Mouse (Mus musculus) adrenal gland, postnatal 25 days (tissue): ENCODE data around the gene Nfkbib. TPM values are rescaled to one million over a fixed set of nuclear protein-coding genes. Genes with fewer than 3 reads are reported as not detected.

ENCODE experiments used
- DNase-seq: peaks from one replicate; pipeline ENCODE4 v3.0.0; 2021; ENCODE audit warnings: mixed read lengths
- long read RNA-seq: library from polyadenylated mRNA; stranded (forward); transcript quantifications from one replicate; pipeline ENCODE4 v2.0.0, GENCODE M21; 2021
- total RNA-seq: library from RNA; stranded (reverse); gene quantifications from 2 replicates; pipeline ENCODE4 v1.2.3, GENCODE M21; 2021

Nfkbib gene
- 36.8 and 42.6 TPM in 2 replicates for total RNA-seq
- long read RNA-seq, transcript Nfkbib-202 (6 exons, 1,243 nt) = major isoform, 43 of 55 reads
- long read RNA-seq, partial matches to known transcripts = 11 of 55 reads
- long read RNA-seq, other reads (novel, unspliced or antisense) = 1 of 55 reads

GRCm38 (mm10) chr7:28767462-28767965, at the start of gene Nfkbib:
Nfkbib (minus strand) TSS chr7:28767512.
- no peak for DNase-seq

DNA sequence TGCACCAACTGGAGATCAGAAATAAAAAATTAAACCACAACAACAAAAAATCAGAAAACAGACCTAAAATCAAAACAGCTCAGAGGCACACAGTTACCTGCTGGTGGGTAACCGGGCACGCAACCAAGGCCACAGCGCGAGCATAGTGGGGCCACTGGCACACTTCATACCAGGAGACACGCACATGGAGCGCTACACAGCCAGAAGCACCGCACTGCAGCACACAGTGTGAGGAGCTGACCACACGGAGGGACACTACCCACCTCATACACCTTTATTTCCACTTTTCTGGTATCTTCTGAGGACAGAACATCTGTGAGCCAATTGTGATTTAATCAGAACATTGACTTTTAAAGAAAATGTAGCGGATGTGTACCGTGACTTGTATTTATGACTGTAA, 49.6 kb upstream of the Nfkbib start:
- no peak for DNase-seq

GRCm38 (mm10) chr7:28816201-28816600, 48.9 kb upstream of the Nfkbib start:
- no peak for DNase-seq

GRCm38 (mm10) chr7:28815230-28815629, 47.9 kb upstream of the Nfkbib start:
- DNase-seq = no peak

DNA sequence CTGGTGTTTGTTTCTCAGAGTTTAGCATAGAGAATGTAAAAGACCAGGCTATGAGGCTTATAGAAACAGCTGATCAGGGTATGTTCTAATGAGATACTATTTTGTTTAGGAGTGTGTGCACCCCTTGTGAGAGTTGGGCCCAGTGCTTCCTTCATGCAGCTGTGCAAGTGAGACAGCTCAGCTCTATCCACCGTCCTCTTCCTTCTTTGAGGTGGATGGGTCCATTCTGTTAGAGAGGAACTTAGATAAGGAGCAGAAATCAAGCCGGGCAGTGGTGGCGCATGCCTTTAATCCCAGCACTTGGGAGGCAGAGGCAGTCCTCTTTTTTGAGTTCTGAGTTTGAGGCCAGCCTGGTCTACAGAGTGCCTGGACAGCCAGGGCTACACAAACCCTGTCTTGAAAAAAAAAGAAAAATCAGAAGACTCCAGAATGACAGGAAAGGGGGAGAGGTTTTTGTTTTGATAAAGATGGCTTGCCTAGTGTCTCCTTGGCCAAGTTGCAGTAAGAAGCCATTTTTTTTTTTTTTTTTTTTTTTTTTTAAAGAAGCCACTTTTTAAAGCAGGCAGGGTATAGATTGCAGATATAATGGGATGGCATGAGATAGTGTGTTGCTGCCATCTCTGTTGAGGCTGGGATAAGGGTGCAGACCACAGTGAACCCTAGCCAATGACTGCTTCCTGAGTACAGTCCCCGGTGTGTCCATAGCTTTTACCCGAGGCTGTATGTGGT, 47.2 kb upstream of the Nfkbib start:
- no peak for DNase-seq

GRCm38 (mm10) chr7:28812949-28813348, 45.6 kb upstream of the Nfkbib start:
- DNase-seq = no peak

DNA sequence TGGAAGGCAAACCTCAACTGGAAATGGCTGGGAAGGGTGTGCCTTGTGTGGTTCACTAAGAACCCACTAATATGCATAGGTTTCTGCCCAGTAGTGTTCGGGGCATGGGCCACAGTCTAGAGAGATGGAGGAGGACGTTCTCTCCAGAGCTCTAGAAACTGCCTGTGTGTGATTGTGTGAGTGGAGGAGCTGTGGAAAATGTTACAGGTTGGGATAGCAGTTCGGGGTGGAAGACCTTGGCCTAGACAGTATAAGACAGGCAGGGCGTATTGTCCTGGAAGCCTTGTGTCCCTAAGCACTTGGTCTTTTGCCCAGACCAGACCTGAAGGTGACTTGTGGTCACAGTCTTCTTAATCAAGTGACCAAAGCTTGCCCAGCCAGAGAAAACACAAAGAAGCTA, 45.1 kb upstream of the Nfkbib start:
- DNase-seq = no peak

GRCm38 (mm10) chr7:28811640-28812275, 44.4 kb upstream of the Nfkbib start:
- no peak for DNase-seq

GRCm38 (mm10) chr7:28811228-28811627, 43.9 kb upstream of the Nfkbib start:
- DNase-seq = peak; percentile 97

GRCm38 (mm10) chr7:28810107-28811066, 43.1 kb upstream of the Nfkbib start:
- DNase-seq = peak; percentile 98

GRCm38 (mm10) chr7:28809401-28810089, 42.2 kb upstream of the Nfkbib start:
- peak; percentile 67 for DNase-seq

DNA sequence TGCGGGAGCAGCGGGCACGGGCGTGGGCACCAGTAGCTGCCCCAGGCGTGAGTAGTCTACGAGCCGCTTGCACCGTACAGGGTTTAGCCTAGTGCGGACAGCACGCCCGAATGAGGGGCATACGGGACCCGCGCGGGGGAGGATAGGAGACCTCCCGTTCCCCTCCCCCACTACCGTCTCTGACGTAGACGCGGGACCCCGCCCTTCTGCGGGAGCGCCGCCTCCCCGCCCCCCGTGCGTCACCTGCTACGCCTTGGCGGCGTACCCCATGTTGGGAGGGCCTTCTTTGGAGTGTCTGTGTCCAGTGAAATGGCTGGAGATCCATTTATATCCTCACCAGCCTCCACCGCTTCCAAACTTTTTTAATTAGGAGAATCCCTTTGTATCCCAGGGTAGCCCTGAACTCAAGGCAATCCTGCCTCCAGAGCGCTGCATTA, 41.7 kb upstream of the Nfkbib start:
- peak; percentile 97 for DNase-seq

GRCm38 (mm10) chr7:28808221-28808941, 41.1 kb upstream of the Nfkbib start, which contains the start of gene Hnrnpl:
Hnrnpl (plus strand) TSS chr7:28808541.
- no peak for DNase-seq

DNA sequence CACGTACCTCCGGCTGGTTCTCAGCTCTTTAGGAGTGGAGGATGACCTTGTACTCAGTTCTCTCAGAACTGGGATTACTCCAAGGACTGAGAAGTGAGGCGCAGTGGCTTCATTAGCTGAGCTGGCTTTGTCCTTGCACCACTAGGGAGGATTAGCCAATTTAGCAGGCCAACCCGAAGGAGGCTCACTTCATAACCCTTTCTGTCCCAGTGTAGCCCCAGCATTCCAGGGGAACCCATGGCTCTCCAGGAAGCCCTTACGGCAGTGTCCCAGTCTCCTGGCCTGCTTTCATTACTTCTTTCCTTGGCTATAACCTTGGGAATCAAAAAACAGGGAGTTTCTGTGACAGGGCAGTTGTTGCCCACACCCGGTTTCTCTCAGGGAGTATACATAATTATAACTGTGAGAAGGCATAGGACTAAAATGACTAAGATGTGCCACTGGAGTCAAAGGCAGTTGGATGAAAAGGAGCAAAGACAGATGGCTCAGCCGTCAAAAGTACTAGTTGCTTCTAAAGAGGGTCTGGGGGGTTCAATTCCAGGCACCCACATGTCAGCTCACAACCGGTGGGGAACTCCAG, 40.4 kb upstream of the Nfkbib start:
- peak; percentile 48 for DNase-seq

- DNase-seq = no peak
Measured at GRCm38 (mm10) chr7:28806869-28807268, 39.6 kb upstream of the Nfkbib start.

DNA sequence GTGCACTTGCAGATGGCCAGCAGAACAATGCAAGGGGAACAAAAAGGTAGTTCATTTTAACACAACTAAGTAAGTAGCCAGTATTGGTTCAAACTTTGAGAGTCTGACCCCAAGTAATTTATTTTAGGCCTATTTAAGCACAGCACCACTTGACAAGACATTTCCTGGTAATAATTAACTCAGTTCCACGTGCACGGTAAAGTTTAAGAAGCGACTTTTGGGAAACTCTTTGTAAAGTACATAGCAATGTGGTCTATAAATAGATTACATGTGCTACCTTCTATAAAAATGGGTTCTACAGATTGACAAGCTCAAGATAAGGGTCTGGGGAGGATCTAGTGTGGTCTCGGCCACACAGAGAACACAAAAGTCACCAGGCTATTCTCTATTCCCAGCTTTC, 36.4 kb upstream of the Nfkbib start:
- no peak for DNase-seq

DNA sequence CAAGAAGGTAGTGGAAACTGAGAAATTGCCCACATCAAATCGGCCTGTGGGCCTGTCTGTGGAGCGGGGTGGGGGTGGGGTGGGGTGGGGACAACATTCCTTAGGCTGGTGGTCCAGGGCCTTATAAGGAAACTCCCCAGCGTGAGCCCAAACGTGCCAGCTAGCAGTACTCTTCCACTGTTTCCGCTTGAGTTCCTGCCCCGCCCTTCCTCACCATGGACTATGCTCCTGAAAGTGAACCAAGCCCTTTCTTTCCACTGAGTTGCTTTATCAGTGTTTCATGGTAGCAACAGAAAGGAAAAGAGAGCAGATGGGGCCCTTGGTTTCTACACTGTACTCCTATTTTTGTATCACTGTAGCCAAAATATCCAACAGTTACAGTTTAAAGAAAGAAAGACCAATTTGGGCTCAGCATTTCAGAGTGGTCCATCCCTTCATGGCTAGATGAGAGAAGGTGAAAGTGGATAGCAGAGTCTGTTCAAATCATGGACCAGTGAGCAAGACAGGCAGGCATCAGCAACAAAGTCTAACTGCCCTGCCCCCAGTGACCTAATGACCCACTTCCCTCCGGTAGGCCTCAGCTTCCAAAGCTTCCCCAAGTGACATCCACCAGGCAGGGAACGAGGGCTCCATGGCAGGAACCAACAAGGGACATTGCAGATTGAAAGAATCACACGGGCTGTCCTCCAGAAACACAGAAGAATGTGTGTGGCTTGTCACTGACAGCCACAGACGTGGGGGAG, 35.7 kb upstream of the Nfkbib start:
- DNase-seq = no peak

DNA sequence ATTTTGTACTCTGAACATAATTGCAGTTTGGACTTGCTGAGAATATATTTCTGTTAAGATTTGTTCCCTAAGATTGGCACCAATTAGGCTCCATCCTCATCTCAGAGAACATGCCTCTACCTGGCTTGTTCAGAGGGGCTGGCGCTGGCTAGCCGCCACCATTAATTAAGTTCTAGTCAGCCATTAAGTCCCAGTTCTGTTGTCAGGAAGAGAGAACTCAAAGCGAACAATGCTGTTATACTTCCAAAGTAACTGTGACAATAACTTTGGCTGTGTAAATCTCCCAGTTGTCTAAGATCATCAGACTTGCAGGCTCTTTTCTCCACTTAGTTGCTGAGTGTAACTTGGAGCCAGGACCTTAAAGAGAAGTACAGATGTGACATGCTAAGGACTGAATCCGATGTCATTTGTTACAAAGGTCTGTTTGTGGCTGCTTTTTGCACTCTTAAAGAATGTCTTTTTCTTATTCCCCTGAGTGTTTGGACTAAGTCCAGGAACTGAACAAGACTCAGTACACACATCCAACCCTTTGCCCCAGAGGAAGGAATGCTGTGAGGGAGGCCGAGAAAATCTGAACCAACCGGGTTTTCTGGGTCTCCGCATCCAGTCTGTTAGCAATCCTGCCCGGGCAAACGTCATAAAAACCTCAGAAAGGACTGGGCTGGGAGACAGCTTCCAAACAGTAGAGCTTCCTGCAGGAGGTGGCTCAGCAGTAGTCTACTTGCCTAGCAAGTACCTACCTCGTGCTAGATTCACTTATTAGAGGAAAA, 34.8 kb upstream of the Nfkbib start:
- no peak for DNase-seq

GRCm38 (mm10) chr7:28801451-28801850, 34.1 kb upstream of the Nfkbib start:
- DNase-seq = no peak
